ENCODE assay signal across 7 mouse cellular contexts in the genomic region with DNA sequence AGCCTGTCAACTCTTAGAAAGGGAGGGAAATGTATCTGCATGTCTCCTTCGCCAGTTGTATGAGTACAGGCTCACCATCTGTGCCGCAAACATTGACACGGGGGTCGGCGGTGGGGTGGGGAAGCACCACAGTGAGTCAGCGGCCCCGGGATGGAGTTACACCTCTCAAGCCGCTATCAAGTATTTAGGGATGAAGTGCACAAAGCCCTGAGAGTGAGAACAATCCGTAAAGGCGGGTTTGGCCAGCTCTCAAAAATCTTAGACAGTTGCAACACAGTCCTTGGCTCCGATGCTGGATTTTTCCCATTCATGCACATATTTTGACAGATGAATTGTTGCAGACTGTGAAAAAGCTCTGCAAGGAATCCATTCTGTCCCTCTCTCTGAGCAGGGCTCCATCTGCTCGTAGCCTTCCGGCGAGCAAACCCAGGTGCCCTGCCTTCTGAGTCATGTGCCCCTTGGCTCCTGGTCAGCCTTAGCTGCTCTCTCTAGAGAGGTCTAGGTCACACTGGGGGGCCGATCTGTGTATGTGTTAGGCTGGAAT.
DNase-seq lines count a peak whose midpoint lies in the region; ATAC-seq and TF ChIP-seq lines count a peak whose summit lies in the region.

No protein-coding gene starts in this region.

- DNase-seq in fibroblast of lung, adult 2 months (ENCODE audit: low read depth), result peak; percentile 94
- no peak for DNase-seq in heart, embryonic 10.5 days (ENCODE audit: low spot score)
- DNase-seq in kidney, postnatal 0 days (ENCODE audit: low spot score), result peak; percentile 90
- DNase-seq in ovary, postnatal 36 days (ENCODE audit: low spot score), result peak; percentile 46
- DNase-seq in thymus, postnatal 10 days (ENCODE audit: low spot score in 2 of 2), result no peak

- no peaks in the 10 kb centered on the region for H3K9me3 ChIP-seq in heart, embryonic 10.5 days
- no peaks in the 10 kb centered on the region for H3K9me3 ChIP-seq in kidney, postnatal 0 days (replicated peaks; ENCODE audit: low read length)
- H3K9me3 ChIP-seq in limb, embryonic 15.5 days, result no peaks in the 10 kb centered on the region

- 18% methylated on average over 15 of the region's 15 CpGs for WGBS in heart, embryonic 10.5 days
- WGBS in kidney, postnatal 0 days, result 13% methylated on average over 15 of the region's 15 CpGs
- WGBS in limb, embryonic 15.5 days, result 16% methylated on average over 15 of the region's 15 CpGs

- H3K36me3 ChIP-seq in heart, embryonic 10.5 days, result no peaks in the 10 kb centered on the region
- H3K36me3 ChIP-seq in kidney, postnatal 0 days (ENCODE audit: insufficient read depth, low read length), result no peaks in the 10 kb centered on the region
- no peaks in the 10 kb centered on the region for H3K36me3 ChIP-seq in limb, embryonic 15.5 days

- peak; percentile 91 for ATAC-seq in cerebellum, adult (ENCODE audit: insufficient number of reproducible peaks, low FRiP score, low TSS enrichment)
- no peak; the same call in 1 of the 2 replicates for ATAC-seq in kidney, postnatal 0 days (replicated peaks; ENCODE audit: low FRiP score, low read depth)
- ATAC-seq in limb, embryonic 15.5 days (ENCODE audit: insufficient number of reproducible peaks, low FRiP score, low TSS enrichment, low read depth), result peak; percentile 67; the same call in 1 of the 2 replicates

- H3K9ac ChIP-seq in kidney, postnatal 0 days (ENCODE audit: low read depth, low read length), result no peak overlapping the region
- H3K9ac ChIP-seq in limb, embryonic 15.5 days, result no peak overlapping the region

- H3K4me2 ChIP-seq in kidney, postnatal 0 days (ENCODE audit: low read length), result peak overlapping the region; percentile 40
- peak overlapping the region; percentile 30; the same call in 1 of the 2 replicates for H3K4me2 ChIP-seq in limb, embryonic 15.5 days

- no peak for TF ChIP-seq CTCF in kidney, postnatal 0 days (IDR thresholded peaks at IDR 0.05; ENCODE audit: low read depth)

- peak overlapping the region; percentile 22; the same call in 1 of the 2 replicates for H3K4me3 ChIP-seq in heart, embryonic 10.5 days
- H3K4me3 ChIP-seq in kidney, postnatal 0 days (replicated peaks; ENCODE audit: low read depth, low read length), result no peak overlapping the region
- no peak overlapping the region for H3K4me3 ChIP-seq in limb, embryonic 15.5 days

- H3K4me1 ChIP-seq in heart, embryonic 10.5 days, result peaks cover 30% of the 10 kb centered on the region
- H3K4me1 ChIP-seq in kidney, postnatal 0 days (replicated peaks; ENCODE audit: insufficient read depth, low read length), result peaks cover 18% of the 10 kb centered on the region
- peaks cover 16% of the 10 kb centered on the region for H3K4me1 ChIP-seq in limb, embryonic 15.5 days

- no peaks in the 10 kb centered on the region for H3K27me3 ChIP-seq in heart, embryonic 10.5 days (ENCODE audit: insufficient read depth, poor library complexity, severe bottlenecking)
- H3K27me3 ChIP-seq in kidney, postnatal 0 days (ENCODE audit: insufficient read depth, low read length), result no peaks in the 10 kb centered on the region
- no peaks in the 10 kb centered on the region for H3K27me3 ChIP-seq in limb, embryonic 15.5 days

- H3K27ac ChIP-seq in heart, embryonic 10.5 days, result peak overlapping the region; percentile 25; the same call in 1 of the 2 replicates
- peak overlapping the region; percentile 70 for H3K27ac ChIP-seq in kidney, postnatal 0 days
- peak overlapping the region; percentile 58; the same call in 1 of the 2 replicates for H3K27ac ChIP-seq in limb, embryonic 15.5 days

Comparison
In these comparisons a context has a peak if more than half of its experiments do, and no peak if none do; other contexts are left out.
1. DNase-seq: peak in fibroblast of lung, adult 2 months (single experiment), kidney, postnatal 0 days (single experiment) and ovary, postnatal 36 days (single experiment); none in heart, embryonic 10.5 days (single experiment) and thymus, postnatal 10 days (0 of 2).
2. Peak in every context shown above with its lines, with median percentiles within 50 percentile points of each other: H3K27ac ChIP-seq.